Mouse (Mus musculus) C2C12 (cell line): ENCODE data around the gene Ret.

ENCODE experiments used
- CTCF ChIP-seq: IDR thresholded peaks from one replicate; pipeline ENCODE4 v1.5.1; 2011; ENCODE audit not compliant: control insufficient read depth, insufficient read depth, insufficient read length
- USF1 ChIP-seq: IDR thresholded peaks from one replicate; pipeline ENCODE4 v1.6.1; 2011; ENCODE audit warnings: low read depth, mild to moderate bottlenecking, control low read depth, moderate library complexity

DNA sequence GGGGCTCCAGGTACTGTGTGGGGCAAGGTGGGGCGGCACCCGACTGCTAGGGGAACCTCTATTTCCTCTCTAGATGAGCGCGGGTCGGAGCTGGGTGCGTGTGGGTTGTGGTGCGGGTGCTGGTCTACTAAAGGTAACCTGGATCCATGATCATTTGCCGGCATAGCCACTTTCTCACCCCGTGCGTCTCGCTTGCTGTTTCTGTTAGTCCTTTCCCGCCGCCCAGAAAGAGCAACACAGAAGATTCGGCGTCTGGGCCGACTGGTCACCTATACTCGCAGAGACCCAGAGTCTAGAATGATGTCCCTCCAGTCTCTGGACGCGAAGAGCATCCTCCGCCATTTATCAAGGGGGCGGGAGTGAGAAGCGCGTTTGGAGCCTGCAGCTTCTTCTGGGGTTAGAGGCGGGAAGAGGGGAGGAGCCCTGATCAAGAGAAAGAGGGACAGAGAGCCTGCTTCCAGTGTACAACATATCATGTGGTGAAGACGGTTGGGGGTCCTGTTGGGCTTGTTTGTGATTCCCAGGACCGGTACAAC, at the start of gene Ret:
- TF ChIP-seq CTCF = no peak
- TF ChIP-seq USF1 = no peak
